Mouse (Mus musculus) liver, postnatal 0 days (tissue): ENCODE data around the gene Aqp12. TPM values are rescaled to one million over a fixed set of nuclear protein-coding genes. Genes with fewer than 3 reads are reported as not detected.
A peak's percentile ranks its signal among the peaks of the same experiment; 100 is the strongest.
"Not testable (repeated sequence)": the region's sequence is repeated elsewhere in the genome, so short reads cannot be mapped to it uniquely, and the experiment has no call there.

Source experiments
- ATAC-seq: fragments of 200-750 bp; cut with Nextera tagmentation; 2 replicates; pipeline ENCODE4 v1.8.0; 2017; ENCODE audit warnings: mild to moderate bottlenecking, moderate library complexity
- DNase-seq: peaks from one replicate; pipeline ENCODE4 v3.0.0-alpha.2; 2016
- H3K27ac ChIP-seq: fragments of 300-500 bp; sonication (generic); 2 replicates; pipeline ENCODE4 v1.5.1; 2014; ENCODE audit warnings: antibody characterized with exemption, moderate library complexity, mild to moderate bottlenecking, low read depth
- H3K27me3 ChIP-seq: fragments of 300-500 bp; sonication (generic); 2 replicates; pipeline ENCODE4 v1.6.1; 2014; ENCODE audit warnings: low read length, control low read depth, mixed read lengths; ENCODE audit not compliant: insufficient read depth
- H3K36me3 ChIP-seq: fragments of 300-500 bp; sonication (generic); replicated peaks from 2 replicates; pipeline ENCODE4 v1.6.1; 2014; ENCODE audit warnings: mild to moderate bottlenecking, control low read depth, low read length, moderate library complexity, mixed read lengths; ENCODE audit not compliant: insufficient read depth
- H3K4me1 ChIP-seq: fragments of 300-500 bp; sonication (generic); 2 replicates; pipeline ENCODE4 v1.6.1; 2014; ENCODE audit warnings: antibody characterized with exemption, mild to moderate bottlenecking, control low read depth; ENCODE audit not compliant: insufficient read depth
- H3K4me2 ChIP-seq: fragments of 300-500 bp; sonication (generic); 2 replicates; pipeline ENCODE4 v1.6.1; 2014; ENCODE audit warnings: low read depth, mild to moderate bottlenecking, low read length, moderate library complexity, mixed read lengths
- H3K4me3 ChIP-seq: fragments of 300-500 bp; sonication (generic); 2 replicates; pipeline ENCODE4 v1.5.1; 2014; ENCODE audit warnings: low read depth, low read length
- H3K9ac ChIP-seq: fragments of 300-500 bp; sonication (generic); replicated peaks from 2 replicates; pipeline ENCODE4 v1.6.1; 2014; ENCODE audit warnings: mild to moderate bottlenecking, moderate library complexity
- H3K9me3 ChIP-seq: fragments of 300-500 bp; sonication (generic); 2 replicates; pipeline ENCODE4 v1.6.1; 2016; ENCODE audit warnings: mild to moderate bottlenecking, control low read depth, low read length, mixed read lengths
- CTCF ChIP-seq: sonication (generic); IDR thresholded peaks from 2 replicates; pipeline ENCODE4 v1.5.1; 2016; ENCODE audit warnings: antibody characterized with exemption, low read depth
- EP300 ChIP-seq: IDR thresholded peaks from 2 replicates; pipeline ENCODE4 v1.6.1; 2016; ENCODE audit warnings: antibody characterized with exemption, low read depth, mild to moderate bottlenecking
- WGBS: fragments of 180-500 bp; shearing (Covaris S2); extraction: QIAGEN DNeasy Blood & Tissue Kit; methylation state at CpG from one replicate; pipeline ENCODE4 v1.1.7; 2014; ENCODE audit not compliant: insufficient replicate concordance; 5-methylcytosine and 5-hydroxymethylcytosine counted together
- polyA plus RNA-seq: library from polyadenylated mRNA; unstranded; fragments of >200 nt; fragmentation: Nextera tagmentation; extraction: Ambion mirVana; gene quantifications from 2 replicates; pipeline ENCODE4 v1.2.1, GENCODE M21; 2015

Aqp12 gene
- polyA plus RNA-seq, result not detected in 2 replicates

- H3K9me3 ChIP-seq, result no peaks in the 10 kb centered on the region
- ATAC-seq, result no peak
- H3K27ac ChIP-seq, result no peak within 1 kb of the TSS
- TF ChIP-seq CTCF, result no peak
- no peak within 1 kb of the TSS for H3K9ac ChIP-seq
- no peak within 1 kb of the TSS for H3K4me3 ChIP-seq
- 64% methylated on average over 7 of the region's 7 CpGs for WGBS
- no peak within 1 kb of the TSS for H3K4me2 ChIP-seq
- H3K36me3 ChIP-seq, result no peaks in the 10 kb centered on the region
- no peak for DNase-seq
- H3K4me1 ChIP-seq, result 0 out of 2 replicates have a peak, but pooled peaks cover 2% of the 10 kb centered on the region
- no peaks in the 10 kb centered on the region for H3K27me3 ChIP-seq
Measured at GRCm38 (mm10) chr1:93006061-93006460, at the start of gene Aqp12. TSS of gene Aqp12 (plus strand) at chr1:93006334.

- ATAC-seq, result peak; percentile 58
- H3K4me2 ChIP-seq, result peak overlapping the region; percentile 36
- WGBS, result 2% methylated on average over 11 of the region's 11 CpGs
- H3K27me3 ChIP-seq, H3K9me3 ChIP-seq, H3K27ac ChIP-seq, H3K4me1 ChIP-seq, H3K4me3 ChIP-seq, H3K36me3 ChIP-seq, H3K9ac ChIP-seq, DNase-seq: not testable (repeated sequence)
- TF ChIP-seq CTCF, result peak; percentile 73
Measured at GRCm38 (mm10) chr1:92956571-92957335, 49.4 kb upstream of the Aqp12 start.

- TF ChIP-seq CTCF (no peak), EP300 (no peak)
- Histone ChIP-seq H3K4me2 (no peak overlapping the region), H3K36me3 (no peaks in the 10 kb centered on the region), H3K4me1 (no peaks in the 10 kb centered on the region), H3K27ac (no peak overlapping the region), H3K27me3 (no peaks in the 10 kb centered on the region), H3K9ac (no peak overlapping the region), H3K4me3 (no peak overlapping the region), H3K9me3 (no peaks in the 10 kb centered on the region)
- ATAC-seq (no peak), DNase-seq (no peak)
- 62% methylated on average over 1 of the region's 1 CpGs for WGBS
Measured at GRCm38 (mm10) chr1:92958999-92959398, 47.1 kb upstream of the Aqp12 start.

DNA sequence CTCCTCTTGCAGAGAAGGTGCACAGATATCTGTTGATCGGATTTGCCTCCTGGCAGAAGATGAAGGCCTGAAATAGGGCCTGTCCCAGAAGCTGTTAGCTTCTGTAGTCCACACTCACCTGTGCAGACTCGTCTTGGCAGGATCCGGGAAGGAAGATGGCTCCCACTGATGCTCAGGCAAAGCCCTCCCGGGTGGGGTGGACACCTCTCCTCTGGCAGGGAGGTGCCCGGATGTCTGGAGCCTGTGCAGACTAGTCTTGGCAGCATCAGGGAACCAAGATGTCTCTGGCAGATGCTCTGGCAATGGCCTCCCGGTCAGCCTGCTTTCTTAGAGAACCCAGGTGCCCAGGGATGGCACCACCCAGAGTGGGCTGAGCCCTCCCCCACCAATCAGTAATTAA, 35.3 kb upstream of the Aqp12 start:
- 74% methylated on average over 6 of the region's 6 CpGs for WGBS
- not testable (repeated sequence) for H3K27ac ChIP-seq, H3K4me2 ChIP-seq, H3K9ac ChIP-seq, DNase-seq, H3K9me3 ChIP-seq, ATAC-seq, H3K27me3 ChIP-seq, H3K36me3 ChIP-seq, H3K4me1 ChIP-seq, H3K4me3 ChIP-seq

DNA sequence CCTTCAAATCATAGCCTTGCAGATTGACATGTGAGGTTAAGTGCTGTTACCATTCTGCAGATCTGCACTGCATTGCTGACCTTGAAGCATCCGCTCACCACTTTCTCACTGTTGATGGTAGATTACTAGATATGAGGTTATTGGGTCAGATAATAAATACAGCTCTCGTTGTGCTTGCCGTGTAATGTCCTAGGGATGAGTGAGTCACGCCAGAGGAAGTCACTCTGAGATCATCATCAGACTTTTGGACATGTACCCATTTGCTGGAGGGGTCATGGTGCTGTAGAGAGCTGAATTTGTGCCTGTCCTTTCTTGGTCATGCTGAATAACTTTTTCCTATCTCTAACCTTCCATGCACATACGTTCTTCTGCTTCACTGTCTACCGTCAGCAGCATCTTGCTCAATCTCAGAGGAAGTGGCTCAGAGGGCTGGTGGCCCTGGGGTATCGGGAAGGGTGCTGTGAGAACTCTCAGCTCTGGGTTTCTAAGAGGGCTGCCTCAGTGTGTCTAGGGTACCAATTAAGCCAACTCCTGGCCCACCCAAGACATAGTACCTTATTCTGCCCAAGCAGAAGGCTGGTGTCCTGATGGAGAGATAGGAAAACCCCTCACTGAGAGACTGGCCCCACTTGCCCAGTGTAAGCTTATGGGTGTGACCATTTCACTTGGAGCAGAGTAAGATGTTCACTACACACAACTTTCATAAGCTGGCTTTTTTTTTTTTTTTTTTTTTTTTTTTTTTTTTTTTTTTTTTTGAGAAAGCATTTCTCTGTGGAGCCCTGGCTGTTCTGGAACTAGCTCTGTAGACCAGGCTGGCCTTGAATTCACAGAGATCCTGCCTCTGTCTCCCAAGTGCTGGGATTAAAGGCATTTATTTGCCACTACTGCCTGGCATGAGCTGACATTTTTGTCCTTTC, 34.0 kb upstream of the Aqp12 start:
- Histone ChIP-seq H3K4me3 (no peak overlapping the region), H3K36me3 (no peaks in the 10 kb centered on the region), H3K9ac (no peak overlapping the region), H3K27me3 (no peaks in the 10 kb centered on the region), H3K27ac (peak overlapping the region; percentile 46), H3K4me1 (no peaks in the 10 kb centered on the region; the same call in 1 of the 2 replicates), H3K4me2 (no peak overlapping the region), H3K9me3 (no peaks in the 10 kb centered on the region)
- no peak for DNase-seq
- peak; percentile 55 for ATAC-seq
- no peak for TF ChIP-seq CTCF
- TF ChIP-seq EP300, result no peak
- 55% methylated on average over 7 of the region's 7 CpGs for WGBS

DNA sequence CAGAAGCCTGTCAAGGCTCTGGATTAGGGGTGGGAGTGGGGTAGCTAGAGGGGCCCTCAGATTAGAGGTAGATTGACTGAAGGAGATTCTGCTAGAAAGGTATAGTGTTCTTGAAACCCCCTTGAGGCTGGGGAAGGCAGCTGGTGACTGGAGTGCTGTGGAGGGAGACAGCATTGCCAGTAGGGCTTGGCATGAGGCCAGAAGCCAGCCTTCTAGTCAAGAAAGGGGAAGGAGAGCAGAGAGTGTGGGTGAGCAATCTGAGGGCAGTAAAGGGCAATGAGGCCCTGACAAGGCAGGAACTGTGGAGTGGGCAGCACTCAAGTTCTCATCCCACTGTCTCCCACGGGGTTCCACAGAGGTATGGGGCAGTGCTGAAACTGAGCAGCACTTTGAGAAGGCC, 33.3 kb upstream of the Aqp12 start:
- WGBS, result 43% methylated on average over 1 of the region's 1 CpGs
- DNase-seq (peak; percentile 77), ATAC-seq (peak; percentile 67)
- Histone ChIP-seq H3K4me2 (no peak overlapping the region), H3K9me3 (no peaks in the 10 kb centered on the region), H3K36me3 (no peaks in the 10 kb centered on the region), H3K27me3 (no peaks in the 10 kb centered on the region), H3K9ac (no peak overlapping the region), H3K4me1 (no peaks in the 10 kb centered on the region; the same call in 1 of the 2 replicates), H3K27ac (peak overlapping the region; percentile 46), H3K4me3 (no peak overlapping the region)
- TF ChIP-seq EP300 (no peak), CTCF (no peak)
